Mouse (Mus musculus) neural tube, embryonic 12.5 days (tissue): ENCODE results near the gene Usp21. TPM values are rescaled to one million over a fixed set of nuclear protein-coding genes. Genes with fewer than 3 reads are reported as not detected.
"Not testable (repeated sequence)": the region's sequence is repeated elsewhere in the genome, so short reads cannot be mapped to it uniquely, and the experiment has no call there.

Experiments
- ATAC-seq: fragments of 200-750 bp; cut with Nextera tagmentation; 2 replicates; pipeline ENCODE4 v1.8.0; 2017; ENCODE audit warnings: low read depth, mild to moderate bottlenecking, moderate TSS enrichment, moderate library complexity; ENCODE audit not compliant: low FRiP score
- H3K27ac ChIP-seq: fragments of 300-500 bp; sonication (generic); 2 replicates; pipeline ENCODE4 v1.5.1; 2016
- H3K27me3 ChIP-seq: fragments of 300-500 bp; sonication (generic); replicated peaks from 2 replicates; pipeline ENCODE4 v1.6.1; 2016; ENCODE audit warnings: mild to moderate bottlenecking
- H3K36me3 ChIP-seq: fragments of 300-500 bp; sonication (generic); 2 replicates; pipeline ENCODE4 v1.6.1; 2016; ENCODE audit warnings: mild to moderate bottlenecking
- H3K4me1 ChIP-seq: fragments of 300-500 bp; sonication (generic); 2 replicates; pipeline ENCODE4 v1.6.1; 2016
- H3K4me2 ChIP-seq: fragments of 300-500 bp; sonication (generic); replicated peaks from 2 replicates; pipeline ENCODE4 v1.6.1; 2016; ENCODE audit warnings: mild to moderate bottlenecking
- H3K4me3 ChIP-seq: fragments of 300-500 bp; sonication (generic); 2 replicates; pipeline ENCODE4 v1.5.1; 2016
- H3K9ac ChIP-seq: fragments of 300-500 bp; sonication (generic); 2 replicates; pipeline ENCODE4 v1.6.1; 2016; ENCODE audit warnings: mild to moderate bottlenecking
- H3K9me3 ChIP-seq: fragments of 300-500 bp; sonication (generic); 2 replicates; pipeline ENCODE4 v1.6.1; 2016; ENCODE audit warnings: mild to moderate bottlenecking
- WGBS: fragments of 180-500 bp; shearing (Covaris S2); methylation state at CpG from one replicate; pipeline ENCODE4 v1.1.7; 2016; 5-methylcytosine and 5-hydroxymethylcytosine counted together
- polyA plus RNA-seq: library from polyadenylated mRNA; unstranded; fragments of >200 nt; fragmentation: Nextera tagmentation; extraction: Ambion mirVana; gene quantifications from 2 replicates; pipeline ENCODE4 v1.2.1, GENCODE M21; 2016

Gene Usp21
- polyA plus RNA-seq, 1 experiment from 2014 or later = 103 TPM

- Histone ChIP-seq H3K4me2 (no peak overlapping the region), H3K4me1 (no peaks in the 10 kb centered on the region), H3K9me3 (no peaks in the 10 kb centered on the region), H3K27ac (no peak overlapping the region), H3K9ac (no peak overlapping the region), H3K4me3 (no peak overlapping the region), H3K27me3 (no peaks in the 10 kb centered on the region), H3K36me3 (no peaks in the 10 kb centered on the region)
- 80% methylated on average over 2 of the region's 2 CpGs for WGBS
- no peak for ATAC-seq
These were observed 21.5 kb upstream of the Usp21 start for GRCm38 (mm10) chr1:171309321-171309720.

GRCm38 (mm10) chr1:171306157-171306556 is 18.4 kb upstream of the Usp21 start:
- not testable (repeated sequence) for H3K9me3 ChIP-seq, ATAC-seq, H3K4me3 ChIP-seq, H3K27me3 ChIP-seq, H3K27ac ChIP-seq, H3K4me1 ChIP-seq, H3K9ac ChIP-seq, H3K4me2 ChIP-seq, H3K36me3 ChIP-seq
- WGBS = 78% methylated on average over 5 of the region's 5 CpGs

- Histone ChIP-seq H3K9ac (no peak overlapping the region), H3K9me3 (no peaks in the 10 kb centered on the region), H3K4me3 (no peak overlapping the region), H3K4me2 (no peak overlapping the region), H3K4me1 (peaks cover 6% of the 10 kb centered on the region; the same call in 1 of the 2 replicates), H3K27me3 (no peaks in the 10 kb centered on the region; the same call in 1 of the 2 replicates), H3K27ac (no peak overlapping the region), H3K36me3 (no peaks in the 10 kb centered on the region)
- WGBS = 67% methylated on average over 3 of the region's 3 CpGs
- no peak for ATAC-seq
These were observed 10.4 kb upstream of the Usp21 start for GRCm38 (mm10) chr1:171298226-171298625.

- H3K4me2 ChIP-seq = peak overlapping the region; percentile 83
- peak overlapping the region; percentile 61 for H3K4me3 ChIP-seq
- peaks cover 6% of the 10 kb centered on the region; the same call in 1 of the 2 replicates for H3K4me1 ChIP-seq
- WGBS = 15% methylated on average over 3 of the region's 3 CpGs
- H3K9ac ChIP-seq = peak overlapping the region; percentile 74
- H3K9me3 ChIP-seq = no peaks in the 10 kb centered on the region
- H3K36me3 ChIP-seq = peaks cover under 1% of the 10 kb centered on the region; the same call in 1 of the 2 replicates
- H3K27ac ChIP-seq = peak overlapping the region; percentile 72; the same call in 1 of the 2 replicates
- H3K27me3 ChIP-seq = no peaks in the 10 kb centered on the region; the same call in 1 of the 2 replicates
- peak; percentile 8; the same call in 1 of the 2 replicates for ATAC-seq
These were observed 7.2 kb upstream of the Usp21 start for GRCm38 (mm10) chr1:171295063-171295402.

- Histone ChIP-seq H3K4me2 (peak within 1 kb of the TSS; percentile 83), H3K27me3 (no peaks in the 10 kb centered on the region; the same call in 1 of the 2 replicates), H3K4me1 (peaks cover 6% of the 10 kb centered on the region; the same call in 1 of the 2 replicates), H3K9ac (peak within 1 kb of the TSS; percentile 74), H3K36me3 (peaks cover 5% of the 10 kb centered on the region), H3K9me3 (no peaks in the 10 kb centered on the region), H3K27ac (peak within 1 kb of the TSS; percentile 72; the same call in 1 of the 2 replicates), H3K4me3 (peak within 1 kb of the TSS; percentile 61)
- under 1% methylated on average over 42 of the region's 42 CpGs for WGBS
- peak; percentile 87 for ATAC-seq
These were observed 6.7 kb upstream of the Usp21 start, which contains the start of gene Ufc1 for GRCm38 (mm10) chr1:171294298-171295062. Ufc1 (minus strand) TSS chr1:171295024.

GRCm38 (mm10) chr1:171293906-171294297 is 6.1 kb upstream of the Usp21 start:
- Histone ChIP-seq H3K4me3 (peak overlapping the region; percentile 61), H3K27me3 (no peaks in the 10 kb centered on the region; the same call in 1 of the 2 replicates), H3K9me3 (no peaks in the 10 kb centered on the region), H3K9ac (peak overlapping the region; percentile 74), H3K27ac (no peak overlapping the region), H3K4me2 (peak overlapping the region; percentile 83), H3K4me1 (peaks cover 6% of the 10 kb centered on the region; the same call in 1 of the 2 replicates), H3K36me3 (peaks cover 11% of the 10 kb centered on the region)
- 0 out of 2 replicates have a peak, but pooled peaks have one; percentile 23 for ATAC-seq
- WGBS = 39% methylated on average over 5 of the region's 5 CpGs

GRCm38 (mm10) chr1:171293351-171293750 is 5.6 kb upstream of the Usp21 start:
- H3K9ac ChIP-seq = no peak overlapping the region; the same call in 1 of the 2 replicates

GRCm38 (mm10) chr1:171288328-171288727 is 537 bp upstream of the Usp21 start:
- H3K27me3 ChIP-seq = no peaks in the 10 kb centered on the region
- H3K27ac ChIP-seq = no peak overlapping the region
- H3K9me3 ChIP-seq = no peaks in the 10 kb centered on the region
- 68% methylated on average over 4 of the region's 4 CpGs for WGBS
- no peak overlapping the region; the same call in 1 of the 2 replicates for H3K4me3 ChIP-seq
- H3K4me1 ChIP-seq = peaks cover 17% of the 10 kb centered on the region
- H3K36me3 ChIP-seq = peaks cover 42% of the 10 kb centered on the region
- H3K9ac ChIP-seq = no peak overlapping the region
- H3K4me2 ChIP-seq = peak overlapping the region; percentile 63
- no peak for ATAC-seq

More at GRCm38 (mm10) chr1:171293351-171293750, 5.6 kb upstream of the Usp21 start:
- no peak for ATAC-seq
- peak overlapping the region; percentile 83 for H3K4me2 ChIP-seq
- no peak overlapping the region; the same call in 1 of the 2 replicates for H3K4me3 ChIP-seq
- 89% methylated on average over 3 of the region's 3 CpGs for WGBS
- peaks cover 11% of the 10 kb centered on the region for H3K36me3 ChIP-seq
- H3K27ac ChIP-seq = no peak overlapping the region
- peaks cover 7% of the 10 kb centered on the region for H3K4me1 ChIP-seq
- no peaks in the 10 kb centered on the region for H3K9me3 ChIP-seq
- no peaks in the 10 kb centered on the region for H3K27me3 ChIP-seq

- Histone ChIP-seq H3K27me3 (no peaks in the 10 kb centered on the region), H3K27ac (no peak overlapping the region), H3K4me3 (peak overlapping the region; percentile 93), H3K9me3 (no peaks in the 10 kb centered on the region), H3K4me2 (peak overlapping the region; percentile 63), H3K9ac (peak overlapping the region; percentile 93; the same call in 1 of the 2 replicates), H3K4me1 (peaks cover 25% of the 10 kb centered on the region), H3K36me3 (peaks cover 51% of the 10 kb centered on the region)
- 92% methylated on average over 19 of the region's 19 CpGs for WGBS
- no peak for ATAC-seq
These were observed 1.3 kb downstream of the Usp21 start for GRCm38 (mm10) chr1:171286517-171286916.

GRCm38 (mm10) chr1:171285096-171285892 is 2.5 kb downstream of the Usp21 start:
- peaks cover 51% of the 10 kb centered on the region for H3K36me3 ChIP-seq
- no peak overlapping the region for H3K9ac ChIP-seq
- peak overlapping the region; percentile 63; the same call in 1 of the 2 replicates for H3K4me2 ChIP-seq
- WGBS = 89% methylated on average over 20 of the region's 20 CpGs
- H3K27ac ChIP-seq = no peak overlapping the region
- H3K9me3 ChIP-seq = no peaks in the 10 kb centered on the region
- H3K4me3 ChIP-seq = no peak overlapping the region
- ATAC-seq = no peak
- peaks cover 33% of the 10 kb centered on the region for H3K4me1 ChIP-seq
- no peaks in the 10 kb centered on the region for H3K27me3 ChIP-seq

GRCm38 (mm10) chr1:171284491-171284890 is 3.3 kb downstream of the Usp21 start:
- peaks cover 46% of the 10 kb centered on the region for H3K36me3 ChIP-seq
- peaks cover 41% of the 10 kb centered on the region for H3K4me1 ChIP-seq
- H3K4me2 ChIP-seq = no peak overlapping the region
- H3K27ac ChIP-seq = no peak overlapping the region
- no peaks in the 10 kb centered on the region for H3K27me3 ChIP-seq
- 92% methylated on average over 15 of the region's 15 CpGs for WGBS
- no peaks in the 10 kb centered on the region for H3K9me3 ChIP-seq
- ATAC-seq = no peak
- no peak overlapping the region for H3K4me3 ChIP-seq
- no peak overlapping the region for H3K9ac ChIP-seq
